Mouse (Mus musculus) limb, embryonic 14.5 days (tissue): ENCODE data around the gene Hnf1a. TPM values are rescaled to one million over a fixed set of nuclear protein-coding genes. Genes with fewer than 3 reads are reported as not detected.
A peak's percentile ranks its signal among the peaks of the same experiment; 100 is the strongest.
"Not testable (repeated sequence)": the region's sequence is repeated elsewhere in the genome, so short reads cannot be mapped to it uniquely, and the experiment has no call there.

Experiments
- ATAC-seq: fragments of 200-750 bp; cut with Nextera tagmentation; 2 replicates; pipeline ENCODE4 v1.8.0; 2017; ENCODE audit warnings: low read depth, moderate number of reproducible peaks, moderate TSS enrichment; ENCODE audit not compliant: low FRiP score
- DNase-seq: peaks from one replicate; pipeline ENCODE4 v3.0.0-alpha.2; 2015; ENCODE audit warnings: low spot score
- H3K27ac ChIP-seq: fragments of 300-500 bp; sonication (generic); replicated peaks from 2 replicates; pipeline ENCODE4 v1.5.1; 2014; ENCODE audit warnings: low read depth, mild to moderate bottlenecking, low read length, moderate library complexity, mixed read lengths
- H3K27me3 ChIP-seq: fragments of 300-500 bp; sonication (generic); 2 replicates; pipeline ENCODE4 v1.6.1; 2014; ENCODE audit warnings: low read length, mixed read lengths; ENCODE audit not compliant: control insufficient read depth, insufficient read depth
- H3K36me3 ChIP-seq: fragments of 300-500 bp; sonication (generic); 2 replicates; pipeline ENCODE4 v1.6.1; 2014; ENCODE audit warnings: mild to moderate bottlenecking, low read length, moderate library complexity, mixed read lengths; ENCODE audit not compliant: control insufficient read depth, insufficient read depth
- H3K4me1 ChIP-seq: fragments of 300-500 bp; sonication (generic); 2 replicates; pipeline ENCODE4 v1.6.1; 2014; ENCODE audit warnings: antibody characterized with exemption, low read length, mixed read lengths; ENCODE audit not compliant: control insufficient read depth, insufficient read depth
- H3K4me2 ChIP-seq: fragments of 300-500 bp; sonication (generic); replicated peaks from 2 replicates; pipeline ENCODE4 v1.6.1; 2014; ENCODE audit warnings: low read depth, mild to moderate bottlenecking, low read length, moderate library complexity; ENCODE audit not compliant: severe bottlenecking
- H3K4me3 ChIP-seq: fragments of 300-500 bp; sonication (generic); replicated peaks from 2 replicates; pipeline ENCODE4 v1.5.1; 2014; ENCODE audit warnings: low read length
- H3K9ac ChIP-seq: fragments of 300-500 bp; sonication (generic); 2 replicates; pipeline ENCODE4 v1.6.1; 2014; ENCODE audit warnings: mild to moderate bottlenecking, low read depth, low read length, moderate library complexity; ENCODE audit not compliant: severe bottlenecking
- H3K9me3 ChIP-seq: fragments of 300-500 bp; sonication (generic); 2 replicates; pipeline ENCODE4 v1.6.1; 2016; ENCODE audit warnings: low read length; ENCODE audit not compliant: control insufficient read depth
- POLR2A ChIP-seq: fragments of 200-500 bp; IDR thresholded peaks from 2 replicates; pipeline ENCODE4 v1.8.0; 2012; ENCODE audit warnings: inconsistent platforms, mild to moderate bottlenecking, moderate library complexity, borderline replicate concordance; ENCODE audit not compliant: insufficient read depth, insufficient read length; ENCODE audit errors: extremely low read depth
- WGBS: fragments of 180-500 bp; shearing (Covaris S2); extraction: QIAGEN DNeasy Blood & Tissue Kit; methylation state at CpG from one replicate; pipeline ENCODE4 v1.1.7; 2014; 5-methylcytosine and 5-hydroxymethylcytosine counted together
- polyA plus RNA-seq, 2 experiments: library from polyadenylated mRNA; depleted of rRNA in 1 of 2; stranded (reverse) in 1 of 2; unstranded in 1 of 2; fragments of >200 nt; fragmentation: Nextera tagmentation in 1 of 2; extraction: Ambion mirVana in 1 of 2; gene quantifications; 2 replicates each; pipeline versions ENCODE4 v1.2.1 to v1.2.3; 2012 to 2014

Gene Hnf1a
- polyA plus RNA-seq, 2 experiments: 0.03 TPM; not detected in 1

DNA sequence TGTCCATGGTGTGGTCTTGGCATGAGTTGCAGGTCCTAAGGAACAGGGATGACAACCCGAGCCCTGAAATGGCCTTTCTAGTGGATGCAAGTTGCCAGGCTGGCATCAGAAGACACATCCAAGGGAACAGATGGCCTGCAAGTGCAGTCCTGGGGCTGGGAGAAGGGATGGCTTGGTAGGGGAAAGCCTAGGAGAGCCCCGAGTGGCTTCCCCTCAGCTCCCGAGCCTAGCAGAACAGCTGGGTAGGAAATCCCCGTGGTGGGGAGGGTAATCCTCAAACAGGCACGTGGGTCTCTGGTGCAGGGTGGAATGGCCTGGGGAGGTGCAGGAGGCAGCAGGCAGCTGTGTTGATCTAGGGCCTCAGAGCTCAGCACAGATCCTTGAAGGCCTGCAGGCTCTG is 21.6 kb downstream of the Hnf1a start:
- no peak overlapping the region for H3K4me2 ChIP-seq
- H3K27ac ChIP-seq: no peak overlapping the region
- 0 out of 2 replicates have a peak, but pooled peaks cover 3% of the 10 kb centered on the region for H3K4me1 ChIP-seq
- no peaks in the 10 kb centered on the region for H3K9me3 ChIP-seq
- H3K9ac ChIP-seq: peak overlapping the region; percentile 16; the same call in 1 of the 2 replicates
- peak; percentile 20; the same call in 1 of the 2 replicates for ATAC-seq
- H3K27me3 ChIP-seq: no peaks in the 10 kb centered on the region
- no peak overlapping the region for H3K4me3 ChIP-seq
- 71% methylated on average over 4 of the region's 5 CpGs for WGBS
- peak; percentile 37 for DNase-seq
- peaks cover 51% of the 10 kb centered on the region for H3K36me3 ChIP-seq
- TF ChIP-seq POLR2A: no peak

DNA sequence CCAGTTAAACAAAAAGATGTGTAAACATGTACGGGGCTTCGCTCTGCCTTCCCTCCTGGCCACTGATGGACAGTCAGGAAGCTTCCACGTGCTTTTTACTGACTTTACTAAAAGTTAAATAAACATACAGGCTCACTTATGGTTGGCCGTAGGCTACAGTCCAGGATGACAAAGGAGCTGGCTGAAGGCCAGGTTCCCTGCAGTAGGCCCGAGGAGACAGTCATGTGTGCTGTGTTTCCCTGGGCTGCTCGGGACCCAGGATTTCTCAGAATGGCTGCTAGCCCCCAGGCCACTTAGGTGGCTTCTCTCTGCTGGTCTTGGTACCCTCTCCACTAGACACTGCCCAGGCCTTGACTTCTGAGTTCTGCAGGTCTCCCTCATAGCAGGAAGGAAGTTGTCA is 22.0 kb downstream of the Hnf1a start:
- Histone ChIP-seq H3K4me2 (no peak overlapping the region), H3K36me3 (peaks cover 51% of the 10 kb centered on the region), H3K27me3 (no peaks in the 10 kb centered on the region), H3K9ac (no peak overlapping the region), H3K9me3 (no peaks in the 10 kb centered on the region), H3K27ac (no peak overlapping the region), H3K4me3 (no peak overlapping the region), H3K4me1 (0 out of 2 replicates have a peak, but pooled peaks cover 3% of the 10 kb centered on the region)
- TF ChIP-seq POLR2A: no peak
- WGBS: 72% methylated on average over 6 of the region's 6 CpGs
- ATAC-seq (no peak), DNase-seq (peak; percentile 57)

DNA sequence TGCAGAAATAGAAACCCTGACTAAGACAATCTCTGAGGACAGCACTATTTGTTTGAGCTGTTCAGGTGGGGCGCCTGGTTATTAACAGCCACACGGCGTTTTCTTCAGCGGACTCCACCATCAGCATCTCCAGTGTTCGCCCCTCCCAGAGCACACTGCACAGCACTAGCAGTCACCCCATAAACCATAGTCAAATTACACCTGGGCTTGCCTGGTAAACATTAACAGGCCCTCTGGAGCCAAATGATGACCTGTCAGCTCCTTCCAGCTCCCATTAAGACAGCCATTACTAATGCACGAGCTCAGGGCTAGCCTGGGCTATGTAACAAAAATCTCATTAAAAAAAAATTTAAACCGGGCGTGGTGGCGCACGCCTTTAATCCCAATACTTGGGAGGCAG is 25.8 kb downstream of the Hnf1a start:
- no peak overlapping the region for H3K4me3 ChIP-seq
- no peak overlapping the region for H3K4me2 ChIP-seq
- peaks cover 4% of the 10 kb centered on the region; the same call in 1 of the 2 replicates for H3K4me1 ChIP-seq
- 81% methylated on average over 10 of the region's 10 CpGs for WGBS
- TF ChIP-seq POLR2A: no peak
- no peak overlapping the region for H3K27ac ChIP-seq
- H3K36me3 ChIP-seq: peaks cover 50% of the 10 kb centered on the region
- DNase-seq: no peak
- no peak overlapping the region for H3K9ac ChIP-seq
- H3K9me3 ChIP-seq: no peaks in the 10 kb centered on the region
- no peaks in the 10 kb centered on the region for H3K27me3 ChIP-seq
- ATAC-seq: no peak

DNA sequence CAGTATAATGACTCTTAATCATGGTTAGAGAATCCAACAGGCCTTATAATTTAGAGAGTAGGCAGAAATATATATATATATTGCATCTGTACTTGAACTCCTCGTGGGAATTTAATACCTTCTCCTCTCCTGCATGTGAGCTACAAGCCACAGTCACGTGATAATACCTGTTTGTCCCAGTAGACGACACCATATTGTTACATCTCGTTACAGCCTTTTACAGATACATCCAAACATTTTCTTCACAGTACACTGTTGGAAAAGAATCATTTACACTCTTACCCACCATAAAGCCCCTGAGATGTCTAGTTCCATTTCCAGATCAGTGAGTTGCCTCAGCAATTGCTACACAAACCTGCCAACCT is 28.1 kb downstream of the Hnf1a start:
- WGBS: 35% methylated on average over 4 of the region's 4 CpGs
- no peaks in the 10 kb centered on the region for H3K27me3 ChIP-seq

DNA sequence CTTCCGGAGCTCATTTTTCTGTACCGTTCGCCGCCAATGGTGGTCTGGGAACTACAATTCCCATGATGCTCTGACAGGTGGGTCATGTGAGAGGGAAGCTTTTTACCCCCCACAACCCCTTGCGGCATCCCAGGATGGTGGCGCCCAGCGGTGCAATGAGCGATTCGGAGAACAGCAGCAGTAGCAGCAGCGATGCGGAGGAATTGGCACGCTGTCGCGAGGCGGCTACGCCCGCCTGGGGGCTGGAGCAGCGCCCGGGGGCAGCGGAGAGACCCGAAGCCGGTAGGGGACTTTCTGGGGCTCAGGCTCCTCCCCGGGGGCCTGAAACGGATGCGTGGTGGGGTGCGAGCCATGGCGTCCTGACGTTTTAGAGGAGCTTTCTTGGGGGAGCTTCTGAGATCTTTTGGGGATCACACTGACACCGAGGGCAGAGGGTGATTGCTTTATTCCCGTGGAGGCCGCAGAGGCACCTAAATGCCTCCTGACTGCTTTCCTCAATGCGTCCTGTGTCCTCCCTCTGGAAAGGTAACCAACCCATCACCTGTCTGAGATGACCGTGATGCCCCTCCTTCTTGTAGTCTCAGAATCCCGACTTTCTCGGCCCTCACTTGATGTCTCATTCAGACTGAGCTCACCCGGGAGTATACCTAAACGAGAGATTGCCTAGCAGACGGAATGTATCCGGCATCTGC is 28.7 kb downstream of the Hnf1a start, which contains the start of gene 2210016L21Rik:
TSS of gene 2210016L21Rik (plus strand) at position 85 of the 692 bp plus-strand sequence.
- peak within 1 kb of the TSS; percentile 79 for H3K4me3 ChIP-seq
- WGBS: 1% methylated on average over 39 of the region's 39 CpGs
- peaks cover 4% of the 10 kb centered on the region; the same call in 1 of the 2 replicates for H3K4me1 ChIP-seq
- H3K27me3 ChIP-seq: no peaks in the 10 kb centered on the region
- peak within 1 kb of the TSS; percentile 83 for H3K9ac ChIP-seq
- H3K27ac ChIP-seq: peak within 1 kb of the TSS; percentile 68
- no peaks in the 10 kb centered on the region for H3K9me3 ChIP-seq
- peak within 1 kb of the TSS; percentile 54 for H3K4me2 ChIP-seq
- DNase-seq (peak; percentile 92), ATAC-seq (peak; percentile 92)
- H3K36me3 ChIP-seq: peaks cover 21% of the 10 kb centered on the region
- TF ChIP-seq POLR2A: peak; percentile 67; the same call in 1 of the 2 replicates

More for the DNA sequence above, 28.1 kb downstream of the Hnf1a start:
- H3K4me2 ChIP-seq: peak overlapping the region; percentile 54
- TF ChIP-seq POLR2A: no peak
- peak overlapping the region; percentile 79 for H3K4me3 ChIP-seq
- ATAC-seq (no peak), DNase-seq (no peak)
- peak overlapping the region; percentile 83 for H3K9ac ChIP-seq
- peaks cover 26% of the 10 kb centered on the region for H3K36me3 ChIP-seq
- H3K9me3 ChIP-seq: no peaks in the 10 kb centered on the region
- peaks cover 4% of the 10 kb centered on the region; the same call in 1 of the 2 replicates for H3K4me1 ChIP-seq
- no peak overlapping the region for H3K27ac ChIP-seq

DNA sequence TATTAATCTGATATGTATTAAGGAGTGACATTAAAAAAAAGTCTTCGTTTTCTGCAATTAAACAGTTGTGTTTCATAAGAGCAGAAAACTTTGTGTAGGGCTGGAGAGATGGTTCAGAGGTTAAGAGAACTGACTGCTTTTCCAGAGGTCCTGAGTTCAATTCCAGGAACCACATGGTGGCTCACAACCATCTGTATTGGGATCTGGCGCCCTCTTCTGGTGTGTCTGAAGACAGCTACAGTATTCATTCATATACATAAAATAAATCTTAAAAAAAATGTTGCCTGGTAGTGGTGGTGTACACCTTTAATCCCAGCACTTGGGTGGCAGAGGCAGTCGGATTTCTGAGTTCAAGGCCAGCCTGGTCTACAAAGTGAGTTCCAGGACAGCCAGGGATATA is 29.8 kb downstream of the Hnf1a start:
- H3K27ac ChIP-seq, ATAC-seq, H3K27me3 ChIP-seq, H3K4me2 ChIP-seq, H3K4me1 ChIP-seq, H3K9ac ChIP-seq, H3K9me3 ChIP-seq, H3K4me3 ChIP-seq, DNase-seq: not testable (repeated sequence)
- peaks cover 10% of the 10 kb centered on the region; the same call in 1 of the 2 replicates for H3K36me3 ChIP-seq
- WGBS: 62% methylated on average over 3 of the region's 3 CpGs
